Mouse (Mus musculus) layer of hippocampus, adult 9-11 months (tissue): ENCODE measurements around the gene Spint5.
"Not testable (repeated sequence)": the region's sequence is repeated elsewhere in the genome, so short reads cannot be mapped to it uniquely, and the experiment has no call there.

ENCODE experiments used
- DNase-seq: peaks from one replicate; pipeline ENCODE4 v3.0.0; 2022

The Spint5 gene

DNA sequence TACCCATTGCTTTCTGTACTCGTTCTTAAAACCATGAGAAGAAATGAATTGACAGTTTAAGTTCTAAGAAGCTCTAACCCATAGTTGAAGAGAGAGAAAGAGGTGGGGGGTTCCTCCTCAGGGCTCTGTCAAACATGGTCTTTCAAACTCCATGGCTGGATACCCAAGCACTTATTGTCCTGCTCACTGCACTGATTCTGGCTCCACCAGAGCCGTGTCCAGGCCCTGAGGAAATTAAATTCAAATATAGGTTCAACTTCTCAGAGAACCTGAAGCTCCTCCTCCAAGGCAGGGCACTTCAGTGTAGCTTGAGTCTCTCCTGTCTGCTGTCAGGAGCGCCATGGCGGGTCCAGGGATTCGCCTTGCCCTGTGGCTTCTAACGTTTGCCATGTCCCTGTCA, at the start of gene Spint5:
Spint5 (plus strand) TSS at position 301 of the 400 bp plus-strand sequence.
- no peak for DNase-seq

GRCm38 (mm10) chr2:164670261-164670660, 44.8 kb upstream of the Spint5 start:
- DNase-seq, result no peak

GRCm38 (mm10) chr2:164670938-164671337, 44.2 kb upstream of the Spint5 start:
- DNase-seq, result no peak

- no peak for DNase-seq
Observed at GRCm38 (mm10) chr2:164673987-164674386, 41.1 kb upstream of the Spint5 start, which contains the start of gene Wfdc11. TSS of gene Wfdc11 (minus strand) at chr2:164674087.

- no peak for DNase-seq
Observed at GRCm38 (mm10) chr2:164676103-164676502, 39.0 kb upstream of the Spint5 start.

DNA sequence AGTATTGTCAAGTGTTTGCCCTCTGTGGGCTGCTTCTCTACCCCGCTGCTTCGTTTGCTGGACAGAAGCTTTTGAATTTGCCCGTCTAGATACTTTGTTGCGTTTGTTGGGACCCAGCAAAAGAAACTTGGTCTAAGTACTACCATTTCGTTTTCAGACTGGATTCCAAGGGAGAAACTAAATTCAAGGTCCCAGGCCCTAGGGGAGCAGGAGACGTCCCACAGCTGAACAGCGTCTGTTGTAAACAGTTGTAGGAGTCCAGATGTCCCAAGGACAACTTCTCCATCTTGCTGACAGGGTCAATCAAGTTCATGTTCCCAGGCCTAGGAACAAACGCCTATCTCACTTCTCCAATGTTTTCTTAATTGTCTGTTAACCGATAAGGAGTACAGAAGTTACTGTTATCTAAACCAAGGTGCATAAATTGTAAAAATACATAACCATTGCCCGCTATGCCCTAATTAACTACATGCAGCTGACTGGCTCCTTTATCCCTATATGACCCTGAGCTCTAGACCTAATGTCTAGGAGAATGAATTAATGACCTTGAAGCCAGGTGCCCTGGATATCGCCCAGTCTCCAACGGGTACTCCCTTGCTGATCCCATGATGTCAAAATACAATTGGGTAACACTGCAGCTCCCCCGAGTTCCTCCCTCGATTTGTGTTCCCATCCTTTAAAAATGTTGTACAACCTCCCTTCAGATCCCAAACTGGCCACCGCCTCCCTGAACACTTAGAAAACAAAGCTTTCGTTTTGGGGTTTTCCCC, 38.0 kb upstream of the Spint5 start:
- DNase-seq, result no peak

- DNase-seq, result peak; percentile 44
Observed at GRCm38 (mm10) chr2:164678848-164679625, 36.1 kb upstream of the Spint5 start.

DNA sequence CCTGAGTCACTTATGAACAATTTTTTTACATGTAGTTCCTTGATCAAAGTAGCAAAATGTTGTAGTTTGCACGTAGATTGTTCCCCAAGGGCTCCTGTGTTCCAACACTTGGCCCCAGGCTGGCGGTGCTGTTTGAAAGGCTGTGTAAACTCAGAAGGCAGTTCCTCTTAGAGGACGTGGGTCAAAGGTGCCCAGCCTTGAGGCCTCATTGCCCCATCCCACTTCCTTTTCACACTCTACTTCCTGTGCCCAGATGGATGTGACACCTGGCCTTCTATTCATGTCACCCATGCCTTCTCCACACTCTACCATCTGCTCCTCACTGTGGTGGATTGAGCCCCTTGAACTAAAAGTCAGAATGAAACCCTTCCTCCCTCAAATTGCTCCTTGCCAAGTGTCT, 35.2 kb upstream of the Spint5 start:
- no peak for DNase-seq

DNA sequence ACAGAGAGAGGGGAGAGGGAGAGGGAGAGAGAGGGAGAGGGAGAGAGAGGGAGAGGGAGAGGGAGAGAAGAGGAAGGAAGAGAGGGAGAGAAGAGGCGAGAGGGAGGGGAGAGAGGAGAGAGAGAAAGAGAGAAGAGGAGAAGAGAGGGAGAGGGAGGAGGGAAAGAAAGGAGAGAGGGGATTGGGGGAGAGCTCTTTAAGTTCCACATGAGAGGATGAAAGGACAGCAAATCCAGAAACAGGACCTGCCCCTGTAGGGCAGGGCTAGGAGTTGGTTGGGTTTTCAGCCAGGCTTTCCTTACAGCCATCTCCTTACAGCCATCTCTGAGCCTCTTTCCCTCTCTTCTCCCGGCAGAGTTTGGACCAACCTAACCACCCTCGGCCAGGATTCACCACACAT, 30.3 kb upstream of the Spint5 start, which contains the start of gene Wfdc13:
Wfdc13 (plus strand) TSS at position 301 of the 400 bp plus-strand sequence.
- no peak for DNase-seq

GRCm38 (mm10) chr2:164698201-164698600, 16.9 kb upstream of the Spint5 start, which contains the start of gene Spint4:
TSS of gene Spint4 (plus strand) at chr2:164698501.
- no peak for DNase-seq

- DNase-seq, result no peak
Observed at GRCm38 (mm10) chr2:164700959-164701358, 14.1 kb upstream of the Spint5 start.

- DNase-seq, result no peak
Observed at GRCm38 (mm10) chr2:164701761-164702160, 13.3 kb upstream of the Spint5 start.

GRCm38 (mm10) chr2:164704235-164704634, 10.9 kb upstream of the Spint5 start:
- no peak for DNase-seq

- DNase-seq, result no peak
Observed at GRCm38 (mm10) chr2:164705328-164705727, 9.8 kb upstream of the Spint5 start.

GRCm38 (mm10) chr2:164705991-164706390, 9.1 kb upstream of the Spint5 start:
- no peak for DNase-seq

- not testable (repeated sequence) for DNase-seq
Observed at GRCm38 (mm10) chr2:164716194-164716786, 1.2 kb downstream of the Spint5 start.

DNA sequence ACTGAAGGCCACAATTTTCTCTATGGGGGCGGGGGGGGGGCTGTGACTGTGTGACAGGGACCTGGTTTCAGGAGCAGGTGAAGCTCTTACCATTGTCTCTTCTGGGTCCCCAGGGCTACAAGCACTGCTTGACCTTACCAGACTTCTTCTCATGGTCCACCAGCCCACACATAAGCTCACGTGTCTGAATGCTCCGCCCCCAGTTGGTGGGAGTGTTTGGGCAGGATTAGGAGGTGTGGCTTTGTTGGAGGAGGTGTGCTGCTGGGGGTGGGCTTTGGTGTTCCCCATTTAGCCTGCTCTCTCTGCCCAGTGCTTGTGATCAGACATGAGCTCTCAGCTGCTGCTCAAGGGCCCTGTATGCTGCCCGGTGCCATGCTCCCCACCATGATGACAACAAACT, 8.2 kb downstream of the Spint5 start:
- DNase-seq, result no peak

DNA sequence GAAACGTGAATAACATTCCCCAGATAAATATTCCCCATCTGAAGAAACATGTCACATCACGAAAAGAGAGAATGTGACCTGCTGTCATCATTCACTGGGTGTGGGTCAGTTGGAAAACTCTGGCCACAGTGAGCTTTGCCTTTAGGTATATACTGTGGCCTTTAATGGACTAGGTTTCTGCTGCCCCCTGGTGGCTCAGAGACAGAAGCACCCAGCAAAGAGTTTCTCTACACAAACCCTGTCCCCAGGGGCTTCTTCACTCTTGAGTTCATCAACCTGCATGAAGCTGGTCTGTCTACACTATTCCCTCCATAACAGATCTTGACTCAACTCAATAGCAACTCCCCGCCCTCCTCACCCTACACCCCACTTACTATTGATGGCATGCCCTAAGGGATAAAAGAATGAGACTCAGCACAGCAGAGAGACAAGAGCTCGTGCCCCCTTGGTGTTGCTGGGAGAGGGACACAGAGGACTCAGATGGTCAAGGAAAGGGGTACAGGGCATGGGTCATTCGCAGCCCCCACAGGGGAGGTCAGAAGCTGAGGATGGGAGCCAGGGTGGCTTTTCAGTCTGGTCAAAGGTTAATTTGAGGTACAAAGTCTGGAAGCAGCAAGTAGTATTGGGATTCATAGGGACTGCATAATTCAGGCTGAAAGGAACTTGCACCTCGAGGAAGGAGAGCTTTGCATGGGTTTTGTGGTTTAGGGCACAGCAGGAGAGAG, 11.0 kb downstream of the Spint5 start:
- peak; percentile 33 for DNase-seq

- DNase-seq, result no peak
Observed at GRCm38 (mm10) chr2:164731719-164732118, 16.6 kb downstream of the Spint5 start.

DNA sequence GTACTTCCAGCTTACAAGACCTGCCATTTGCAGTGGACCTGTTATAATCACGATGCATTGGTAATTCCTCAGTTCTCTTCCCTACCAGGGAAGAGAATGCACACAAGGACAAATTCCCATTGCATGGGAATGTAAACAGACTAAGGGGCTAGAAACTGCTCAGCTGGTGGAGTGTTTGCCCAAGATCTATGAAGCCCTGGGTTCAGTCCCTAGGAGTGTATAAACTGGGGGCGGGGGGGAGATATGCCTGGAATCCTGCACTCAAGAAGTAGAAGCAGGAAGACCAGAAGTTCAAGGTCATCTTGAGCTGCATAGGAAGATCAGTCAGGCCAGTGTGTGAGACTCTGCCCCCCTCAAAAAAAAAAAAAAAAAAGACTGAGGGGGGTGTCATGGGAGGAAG, 18.2 kb downstream of the Spint5 start:
- DNase-seq, result no peak

GRCm38 (mm10) chr2:164734839-164735238, 19.7 kb downstream of the Spint5 start:
- DNase-seq, result no peak

GRCm38 (mm10) chr2:164735446-164735845, 20.3 kb downstream of the Spint5 start:
- no peak for DNase-seq
